Mouse (Mus musculus) lung, postnatal 0 days (tissue): ENCODE measurements around the gene Ifrd2.

Source experiments
- CTCF ChIP-seq: IDR thresholded peaks from 2 replicates; pipeline ENCODE4 v1.5.1; 2016; ENCODE audit warnings: antibody characterized with exemption, mild to moderate bottlenecking
- EP300 ChIP-seq: IDR thresholded peaks from 2 replicates; pipeline ENCODE4 v1.6.1; 2016; ENCODE audit warnings: antibody characterized with exemption, mild to moderate bottlenecking, control low read depth

DNA sequence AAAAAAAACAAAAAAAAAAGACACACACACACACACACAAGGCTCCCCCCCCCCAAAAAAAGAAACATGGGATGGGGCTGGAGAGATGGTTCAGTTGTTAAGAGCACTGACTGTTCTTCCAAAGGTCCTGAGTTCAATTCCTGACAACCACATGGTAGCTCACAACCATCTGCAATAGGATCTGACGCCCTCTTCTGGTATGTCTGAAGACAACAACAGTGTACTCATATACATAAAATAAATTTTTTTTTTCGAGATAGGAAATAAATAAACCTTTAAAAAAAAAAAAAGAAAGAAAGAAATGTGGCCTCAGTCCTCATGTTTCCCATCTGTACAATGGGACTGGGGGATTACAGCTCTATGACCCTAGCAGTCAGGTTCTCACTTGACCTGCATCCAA is 30.0 kb downstream of the Ifrd2 start:
- TF ChIP-seq CTCF (peak; percentile 33), EP300 (no peak)
